Mouse (Mus musculus): Measurements from ENCODE around the gene Ugdh.
"Not testable (repeated sequence)": the region's sequence is repeated elsewhere in the genome, so short reads cannot be mapped to it uniquely, and the experiment has no call there.

The Ugdh gene

GRCm38 (mm10) chr5:65435806-65436561 is at the start of gene Ugdh:
Gene Ugdh (minus strand): TSS chr5:65435949.
- DNase-seq (ENCODE audit: low spot score in 2 of 2): peak; percentile 93 to 96

- DNase-seq (ENCODE audit: low spot score in 2 of 2): no peak
These were observed 47.2 kb upstream of the Ugdh start for GRCm38 (mm10) chr5:65482996-65483395.

GRCm38 (mm10) chr5:65480511-65480910 is 44.8 kb upstream of the Ugdh start:
- no peak for DNase-seq (ENCODE audit: low spot score in 2 of 2)

GRCm38 (mm10) chr5:65479681-65480445 is 44.1 kb upstream of the Ugdh start:
- DNase-seq (ENCODE audit: low spot score in 2 of 2): no peak

GRCm38 (mm10) chr5:65478224-65478623 is 42.5 kb upstream of the Ugdh start:
- no peak for DNase-seq (ENCODE audit: low spot score in 2 of 2)

GRCm38 (mm10) chr5:65476739-65477138 is 41.0 kb upstream of the Ugdh start:
- DNase-seq (ENCODE audit: low spot score in 2 of 2): not testable (repeated sequence)

- no peak for DNase-seq (ENCODE audit: low spot score in 2 of 2)
These were observed 40.1 kb upstream of the Ugdh start for GRCm38 (mm10) chr5:65475806-65476205.

- no peak for DNase-seq (ENCODE audit: low spot score in 2 of 2)
These were observed 34.0 kb upstream of the Ugdh start for GRCm38 (mm10) chr5:65469766-65470165.

GRCm38 (mm10) chr5:65466911-65467310 is 31.2 kb upstream of the Ugdh start:
- no peak for DNase-seq (ENCODE audit: low spot score in 2 of 2)

GRCm38 (mm10) chr5:65460361-65460760 is 24.6 kb upstream of the Ugdh start:
- no peak for DNase-seq (ENCODE audit: low spot score in 2 of 2)

- no peak for DNase-seq (ENCODE audit: low spot score in 2 of 2)
These were observed 23.7 kb upstream of the Ugdh start for GRCm38 (mm10) chr5:65459454-65459853.

GRCm38 (mm10) chr5:65457846-65458245 is 22.1 kb upstream of the Ugdh start:
- no peak for DNase-seq (ENCODE audit: low spot score in 2 of 2)

- DNase-seq (ENCODE audit: low spot score in 2 of 2): no peak
These were observed 21.5 kb upstream of the Ugdh start for GRCm38 (mm10) chr5:65457086-65457827.

- no peak for DNase-seq (ENCODE audit: low spot score in 2 of 2)
These were observed 19.0 kb upstream of the Ugdh start for GRCm38 (mm10) chr5:65454771-65455170.

GRCm38 (mm10) chr5:65448941-65449340 is 13.2 kb upstream of the Ugdh start:
- no peak for DNase-seq (ENCODE audit: low spot score in 2 of 2)

GRCm38 (mm10) chr5:65447826-65448225 is 12.1 kb upstream of the Ugdh start:
- no peak for DNase-seq (ENCODE audit: low spot score in 2 of 2)

GRCm38 (mm10) chr5:65446756-65447155 is 11.0 kb upstream of the Ugdh start:
- DNase-seq (ENCODE audit: low spot score in 2 of 2): no peak

GRCm38 (mm10) chr5:65444981-65445380 is 9.2 kb upstream of the Ugdh start:
- no peak for DNase-seq (ENCODE audit: low spot score in 2 of 2)

- no peak for DNase-seq (ENCODE audit: low spot score in 2 of 2)
These were observed 2.3 kb upstream of the Ugdh start for GRCm38 (mm10) chr5:65438041-65438440.

GRCm38 (mm10) chr5:65435363-65435805 is 365 bp downstream of the Ugdh start:
- DNase-seq (ENCODE audit: low spot score in 2 of 2): no peak

- DNase-seq (ENCODE audit: low spot score in 2 of 2): peak in 1 of 2 experiments; percentile 13
These were observed 1.0 kb downstream of the Ugdh start for GRCm38 (mm10) chr5:65434471-65435362.

All from frontal cortex, postnatal 14 days (tissue).